Mouse (Mus musculus) neural tube, embryonic 10.5 days (tissue): ENCODE data around the gene Dse.

ENCODE experiments used
- DNase-seq: peaks from one replicate; pipeline ENCODE4 v3.0.0-alpha.2; 2017; ENCODE audit warnings: low spot score; ENCODE audit errors: extremely low spot score

Dse gene

GRCm38 (mm10) chr10:34136432-34136831 is 71.1 kb downstream of the Dse start:
- DNase-seq = no peak

GRCm38 (mm10) chr10:34131356-34131755 is 76.2 kb downstream of the Dse start:
- no peak for DNase-seq

DNA sequence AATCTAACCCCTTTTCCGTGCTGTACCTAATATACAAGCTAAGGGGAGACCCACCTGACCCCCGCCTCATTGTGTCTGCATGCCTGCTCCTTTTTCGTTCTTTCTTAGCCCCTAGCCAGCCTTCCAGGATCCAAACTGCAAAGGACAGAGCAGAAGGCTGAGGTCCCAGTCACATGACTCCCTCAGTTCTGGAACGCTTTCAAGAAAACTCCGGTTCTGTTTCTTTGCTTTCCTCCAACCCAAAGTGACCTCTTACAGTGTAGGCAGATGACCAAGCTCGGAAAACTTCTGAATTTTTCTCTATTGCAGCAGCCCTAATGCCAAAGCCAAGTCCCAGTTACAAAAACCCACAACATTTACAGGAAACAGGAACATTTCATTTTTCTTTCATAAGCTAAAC is 79.1 kb downstream of the Dse start:
- no peak for DNase-seq

DNA sequence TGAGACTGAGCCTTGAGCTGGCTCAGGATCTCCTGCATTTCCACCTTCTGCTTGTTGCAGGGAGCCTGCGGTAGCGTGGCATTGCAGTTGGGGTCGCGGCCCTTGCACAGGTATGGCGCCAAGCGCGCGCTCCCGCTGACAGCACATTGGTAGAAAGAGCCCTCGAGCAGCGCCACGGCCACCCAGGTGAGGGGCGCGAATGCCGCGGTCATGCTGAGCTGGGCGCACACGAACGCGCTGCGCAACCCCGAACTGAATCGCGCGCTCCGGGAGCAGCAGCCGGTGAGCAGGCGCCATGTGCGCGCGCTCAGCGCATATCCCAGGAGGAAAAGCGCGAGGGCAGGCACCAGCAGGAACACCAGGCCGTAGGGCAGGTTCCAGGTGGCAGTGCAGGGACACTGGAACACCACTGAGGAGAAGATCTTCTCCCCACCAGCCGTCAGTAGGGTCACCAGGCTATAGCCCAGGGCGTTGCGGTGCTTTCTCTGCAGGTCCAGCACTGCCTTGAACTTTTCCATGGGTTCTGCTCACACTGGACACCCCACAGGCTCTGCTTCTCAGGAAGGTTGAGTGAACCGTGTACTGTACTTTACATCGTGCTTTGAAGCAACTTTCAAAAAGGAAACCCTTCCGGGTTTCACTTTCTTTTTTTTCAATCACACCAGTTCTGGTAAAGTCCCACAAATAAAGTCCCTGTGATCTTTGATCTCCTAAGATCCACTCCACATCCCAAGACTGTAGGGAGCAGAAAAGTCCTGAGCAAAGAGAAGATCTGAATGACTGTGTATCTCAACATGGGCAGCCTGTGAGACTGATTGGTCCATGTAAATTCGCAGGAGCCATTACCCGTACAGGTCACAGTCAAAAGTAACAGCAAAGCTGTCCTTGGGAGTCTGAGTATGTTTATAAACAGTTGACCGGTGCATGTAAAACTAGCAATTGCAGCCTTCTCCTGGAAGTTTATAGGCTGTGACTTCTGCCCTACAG is 79.8 kb downstream of the Dse start, which contains the start of gene Calhm6:
TSS of gene Calhm6 (minus strand) at position 593 of the 987 bp plus-strand sequence.
- peak; percentile 57 for DNase-seq

DNA sequence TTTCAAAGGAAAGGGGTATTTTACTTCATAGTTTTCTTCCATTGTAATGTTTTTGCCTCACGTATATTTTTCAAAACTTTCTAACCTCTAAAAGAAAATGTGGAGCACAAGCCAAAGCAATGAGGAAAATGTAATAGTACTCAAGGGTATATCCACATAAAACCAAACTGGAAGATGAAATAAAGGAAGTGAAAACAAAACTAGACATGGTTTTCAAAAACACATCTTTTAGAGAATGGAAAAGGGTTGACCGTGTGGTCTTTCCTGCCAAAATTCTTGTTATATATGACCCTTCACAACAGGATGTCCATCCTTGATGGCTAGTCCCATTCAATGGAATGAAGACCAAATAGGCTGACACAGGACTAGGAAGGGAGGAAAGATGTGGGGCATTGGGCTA is 89.1 kb downstream of the Dse start:
- DNase-seq = no peak

- no peak for DNase-seq
Measured at GRCm38 (mm10) chr10:34117770-34118169, 89.7 kb downstream of the Dse start.

DNA sequence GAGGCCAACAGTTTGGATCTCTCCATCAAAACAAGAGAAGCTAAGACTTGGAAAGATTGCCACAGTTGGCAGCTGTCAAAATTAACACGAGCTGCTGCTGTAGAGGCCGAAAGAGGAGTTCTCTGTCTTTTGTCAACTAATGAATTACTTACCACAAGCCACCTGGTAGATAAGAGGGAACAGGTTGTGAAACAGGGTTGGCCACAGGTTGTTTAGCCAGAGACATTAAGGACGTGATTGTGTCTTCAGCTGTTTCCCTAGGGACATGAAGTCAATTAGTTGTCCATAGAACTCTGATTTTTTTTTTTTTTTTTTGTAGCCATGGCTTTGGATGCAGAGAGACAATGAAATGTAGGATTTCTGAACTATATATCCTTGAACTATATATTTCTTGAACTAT is 90.4 kb downstream of the Dse start:
- DNase-seq = no peak

GRCm38 (mm10) chr10:34111964-34112738 is 95.4 kb downstream of the Dse start:
- DNase-seq = no peak

DNA sequence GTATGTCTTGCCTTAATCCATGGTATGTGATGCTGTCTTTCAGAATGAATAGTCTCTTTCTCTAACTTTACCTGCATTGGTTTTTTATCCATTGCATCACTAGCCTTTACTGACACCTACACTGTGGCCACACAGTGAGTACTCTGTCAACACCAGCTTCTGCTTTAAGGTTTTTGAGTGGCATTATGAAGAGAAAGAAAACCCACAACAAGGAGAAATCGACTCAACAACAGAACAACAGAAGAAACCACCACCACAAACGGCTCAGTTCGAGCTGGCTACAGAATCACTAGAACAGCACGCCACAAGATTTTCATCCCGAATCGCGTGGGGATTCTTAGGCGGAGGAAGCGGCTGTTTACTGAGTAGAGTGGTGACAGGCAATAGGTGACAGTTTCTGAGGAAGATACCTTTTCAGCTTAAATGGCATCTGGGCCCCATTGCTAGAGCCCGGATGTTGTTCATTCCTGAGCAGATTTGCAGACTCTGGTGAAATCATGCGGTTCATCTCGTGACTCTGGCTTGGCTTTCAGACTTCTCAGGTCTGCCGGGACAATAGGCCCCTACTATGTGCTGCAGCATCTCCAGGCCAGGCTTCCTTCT is 96.6 kb downstream of the Dse start:
- DNase-seq = no peak
